Mouse (Mus musculus): Measurements from ENCODE around the gene Enthd1.

DNA sequence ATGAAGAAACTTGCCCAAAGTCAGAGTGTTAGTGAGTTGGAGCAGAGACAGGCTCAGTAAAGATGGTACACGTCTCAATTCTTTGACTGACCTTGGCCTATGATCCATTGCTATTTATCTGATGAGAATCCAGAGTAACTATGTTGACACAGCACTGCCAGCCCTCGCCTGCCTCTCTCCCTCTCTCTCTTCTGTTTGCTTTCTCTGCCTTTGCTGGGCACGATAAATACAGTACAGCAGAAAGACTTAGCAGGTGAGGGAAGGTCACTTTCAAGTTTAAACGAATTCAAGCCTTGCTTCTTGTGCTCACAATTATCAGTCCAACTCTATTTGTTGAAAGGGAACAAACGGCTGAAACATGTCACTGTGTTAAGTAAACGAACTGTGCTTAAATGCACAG, 19.5 kb downstream of the Enthd1 start:
- TF ChIP-seq CTCF (conservative IDR thresholded peaks at IDR 0.05 in 1 of 2, IDR thresholded peaks at IDR 0.05 in 1 of 2; ENCODE audit: low read depth in 2 of 2, low read length in 2 of 2) (no peak), POLR2A (IDR thresholded peaks at IDR 0.05; ENCODE audit: low read depth, low read length) (no peak), HCFC1 (IDR thresholded peaks at IDR 0.05; ENCODE audit: low read depth, low read length) (no peak), MAZ (IDR thresholded peaks at IDR 0.05; ENCODE audit: low read depth, low read length) (no peak), ETS1 (conservative IDR thresholded peaks at IDR 0.05; ENCODE audit: low read depth, low read length) (no peak), KAT2A (IDR thresholded peaks at IDR 0.05; ENCODE audit: insufficient replicate concordance, low read length) (no peak), MYC (IDR thresholded peaks at IDR 0.05; ENCODE audit: low read depth, low read length) (no peak), POLR2AphosphoS2 (IDR thresholded peaks at IDR 0.05; ENCODE audit: low read depth, low read length) (no peak), CHD1 (IDR thresholded peaks at IDR 0.05; ENCODE audit: low read depth, low read length) (no peak), TCF12 (IDR thresholded peaks at IDR 0.05; ENCODE audit: low read depth, low read length) (no peak)

All from CH12.LX (cell line).